Mouse (Mus musculus) forebrain, embryonic 16.5 days (tissue): ENCODE results near the gene Pabpn1. TPM values are rescaled to one million over a fixed set of nuclear protein-coding genes. Genes with fewer than 3 reads are reported as not detected.
"Not testable (repeated sequence)": the region's sequence is repeated elsewhere in the genome, so short reads cannot be mapped to it uniquely, and the experiment has no call there.

Source experiments
- ATAC-seq: fragments of 200-750 bp; cut with Nextera tagmentation; 2 replicates; pipeline ENCODE4 v1.8.0; 2017; ENCODE audit warnings: mild to moderate bottlenecking, moderate library complexity
- H3K27ac ChIP-seq: fragments of 300-500 bp; sonication (generic); 2 replicates; pipeline ENCODE4 v1.5.1; 2014; ENCODE audit warnings: low read length, control low read depth
- H3K27me3 ChIP-seq: fragments of 300-500 bp; sonication (generic); replicated peaks from 2 replicates; pipeline ENCODE4 v1.6.1; 2014; ENCODE audit warnings: low read length; ENCODE audit not compliant: control insufficient read depth, insufficient read depth
- H3K36me3 ChIP-seq: fragments of 300-500 bp; sonication (generic); 2 replicates; pipeline ENCODE4 v1.6.1; 2014; ENCODE audit not compliant: control insufficient read depth, insufficient read depth
- H3K4me1 ChIP-seq: fragments of 300-500 bp; sonication (generic); replicated peaks from 2 replicates; pipeline ENCODE4 v1.6.1; 2014; ENCODE audit warnings: low read length; ENCODE audit not compliant: control insufficient read depth, insufficient read depth
- H3K4me2 ChIP-seq: fragments of 300-500 bp; sonication (generic); 2 replicates; pipeline ENCODE4 v1.6.1; 2014; ENCODE audit warnings: mild to moderate bottlenecking, low read length, control low read depth
- H3K4me3 ChIP-seq: fragments of 300-500 bp; sonication (generic); replicated peaks from 2 replicates; pipeline ENCODE4 v1.5.1; 2014; ENCODE audit warnings: mild to moderate bottlenecking, low read length, control low read depth
- H3K9ac ChIP-seq: fragments of 300-500 bp; sonication (generic); replicated peaks from 2 replicates; pipeline ENCODE4 v1.6.1; 2014; ENCODE audit warnings: low read depth, low read length, control low read depth
- H3K9me3 ChIP-seq: fragments of 300-500 bp; sonication (generic); 2 replicates; pipeline ENCODE4 v1.6.1; 2016; ENCODE audit warnings: low read length; ENCODE audit not compliant: control insufficient read depth
- WGBS: fragments of 180-500 bp; shearing (Covaris S2); extraction: QIAGEN DNeasy Blood & Tissue Kit; methylation state at CpG from one replicate; pipeline ENCODE4 v1.1.7; 2014; 5-methylcytosine and 5-hydroxymethylcytosine counted together
- polyA plus RNA-seq: library from polyadenylated mRNA; unstranded; fragments of >200 nt; fragmentation: Nextera tagmentation; extraction: Ambion mirVana; gene quantifications from 2 replicates; pipeline ENCODE4 v1.2.1, GENCODE M21; 2015

Gene Pabpn1
- polyA plus RNA-seq, 1 experiment from 2014 or later = 150 TPM

DNA sequence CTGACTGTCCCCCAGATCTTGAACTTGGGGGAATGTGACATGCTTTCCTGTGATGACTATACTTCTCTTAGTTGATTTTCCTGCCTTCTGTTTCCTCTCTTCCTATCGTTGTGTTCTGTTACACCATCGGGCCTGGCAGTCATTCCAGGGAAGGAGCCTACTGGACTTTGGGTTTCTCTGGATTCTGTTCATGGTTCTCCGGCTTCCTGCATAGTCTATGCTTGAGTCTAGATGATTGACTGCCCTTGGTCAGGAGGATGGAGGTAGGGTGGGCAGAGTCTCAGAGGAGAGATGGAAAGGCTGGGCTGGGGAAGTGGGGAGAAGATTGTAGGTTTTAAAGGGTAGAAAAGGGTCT is 47.9 kb downstream of the Pabpn1 start:
- 87% methylated on average over 3 of the region's 3 CpGs for WGBS
- Histone ChIP-seq H3K4me3 (no peak overlapping the region), H3K36me3 (no peaks in the 10 kb centered on the region), H3K4me2 (no peak overlapping the region), H3K4me1 (peaks cover 3% of the 10 kb centered on the region; the same call in 1 of the 2 replicates), H3K27ac (no peak overlapping the region), H3K9ac (no peak overlapping the region), H3K27me3 (no peaks in the 10 kb centered on the region), H3K9me3 (no peaks in the 10 kb centered on the region)
- ATAC-seq = no peak

DNA sequence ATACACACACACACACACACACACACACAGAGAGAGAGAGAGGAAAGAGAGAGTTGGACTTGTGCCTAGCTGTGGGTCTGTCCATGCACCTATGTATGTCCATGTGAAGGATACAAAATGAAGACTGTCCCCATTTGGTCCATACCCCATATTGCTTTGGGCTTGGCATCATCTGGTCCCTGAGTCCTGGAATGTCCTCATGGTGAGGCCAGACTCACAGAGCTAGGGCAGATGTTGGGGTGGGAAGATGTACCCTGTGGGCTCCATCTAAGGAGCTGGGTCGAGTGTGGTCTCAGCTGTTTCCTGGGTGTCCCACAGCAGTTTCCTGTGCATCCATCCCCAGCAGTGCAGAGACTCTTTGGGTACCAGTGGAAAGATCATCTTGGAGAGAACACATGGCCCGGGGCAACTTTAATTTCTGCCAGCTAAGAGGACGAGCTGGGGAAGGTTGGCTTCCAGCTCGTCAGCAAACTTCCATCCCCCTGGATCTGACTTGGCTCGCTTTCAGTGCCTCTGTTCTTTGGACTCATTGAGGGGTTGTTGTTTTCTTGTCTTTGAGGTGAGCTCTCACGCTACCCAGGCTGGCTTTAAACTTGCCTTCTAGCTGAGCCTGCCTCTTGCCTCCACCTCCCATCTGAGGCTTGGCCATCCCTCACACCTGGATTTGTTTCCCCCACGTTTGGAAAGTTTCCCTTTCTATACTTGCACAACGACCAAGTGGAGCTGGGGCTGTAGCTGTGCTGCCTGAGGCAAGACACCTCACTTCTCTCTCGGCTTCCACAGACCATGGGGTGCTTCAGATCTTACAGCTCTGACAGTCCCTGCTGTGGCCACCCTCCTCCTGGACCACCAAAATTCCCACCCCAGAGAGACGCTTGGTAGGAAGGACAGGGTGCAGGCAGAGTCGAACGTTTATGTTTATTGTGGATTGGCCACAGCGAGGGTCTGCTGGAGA is 49.0 kb downstream of the Pabpn1 start:
- H3K4me1 ChIP-seq = no peaks in the 10 kb centered on the region
- H3K36me3 ChIP-seq = no peaks in the 10 kb centered on the region
- no peak for ATAC-seq
- H3K4me3 ChIP-seq = no peak overlapping the region
- no peak overlapping the region for H3K27ac ChIP-seq
- no peaks in the 10 kb centered on the region for H3K27me3 ChIP-seq
- H3K9me3 ChIP-seq = no peaks in the 10 kb centered on the region
- 63% methylated on average over 13 of the region's 13 CpGs for WGBS
- H3K9ac ChIP-seq = no peak overlapping the region
- H3K4me2 ChIP-seq = no peak overlapping the region

DNA sequence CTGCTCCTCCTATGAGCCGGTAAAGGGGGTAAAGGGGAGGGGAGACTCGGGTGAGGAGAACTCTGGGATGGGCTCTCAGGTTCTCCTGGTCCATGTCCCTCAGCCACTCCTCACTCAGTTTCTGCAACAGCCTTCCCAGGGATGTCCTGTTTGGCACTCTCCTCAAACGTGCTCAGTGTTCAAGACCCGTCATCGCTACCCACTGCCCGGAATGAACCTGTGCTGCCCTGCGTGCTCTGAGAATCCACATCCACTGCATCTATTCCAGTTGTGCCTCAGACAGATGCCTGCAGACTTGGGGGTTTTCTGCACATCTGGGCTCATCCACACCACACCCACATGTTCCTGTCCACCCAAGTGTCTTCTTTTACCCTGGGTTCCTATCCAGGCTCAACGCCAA is 50.2 kb downstream of the Pabpn1 start:
- Histone ChIP-seq H3K4me2 (no peak overlapping the region), H3K4me1 (no peaks in the 10 kb centered on the region), H3K4me3 (no peak overlapping the region), H3K27ac (no peak overlapping the region), H3K9ac (no peak overlapping the region), H3K27me3 (no peaks in the 10 kb centered on the region), H3K9me3 (no peaks in the 10 kb centered on the region), H3K36me3 (no peaks in the 10 kb centered on the region)
- 85% methylated on average over 8 of the region's 8 CpGs for WGBS
- no peak for ATAC-seq

DNA sequence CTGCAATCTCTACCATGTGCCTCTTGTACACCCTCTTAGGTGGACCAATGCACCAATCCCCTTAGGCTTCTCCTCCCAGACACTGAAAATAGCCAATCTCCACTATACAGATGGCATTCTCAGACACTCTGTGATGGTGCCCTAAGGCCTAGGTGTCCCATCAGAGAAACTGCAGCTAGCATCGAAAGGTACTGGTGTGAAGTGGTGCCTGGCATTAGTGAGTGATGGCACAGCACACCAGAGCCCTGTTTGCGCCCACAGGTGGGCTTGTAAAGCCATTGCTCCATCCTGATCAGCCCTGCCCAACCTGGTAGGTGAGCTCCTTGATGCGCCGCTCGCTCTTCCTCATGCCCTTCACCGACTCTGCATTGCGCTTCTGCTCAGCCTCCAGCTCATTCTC is 51.7 kb downstream of the Pabpn1 start:
- Histone ChIP-seq H3K9ac (no peak overlapping the region), H3K27ac (no peak overlapping the region), H3K4me2 (no peak overlapping the region), H3K27me3 (no peaks in the 10 kb centered on the region), H3K9me3 (no peaks in the 10 kb centered on the region), H3K4me3 (no peak overlapping the region), H3K36me3 (no peaks in the 10 kb centered on the region), H3K4me1 (no peaks in the 10 kb centered on the region)
- no peak for ATAC-seq
- 95% methylated on average over 7 of the region's 7 CpGs for WGBS

DNA sequence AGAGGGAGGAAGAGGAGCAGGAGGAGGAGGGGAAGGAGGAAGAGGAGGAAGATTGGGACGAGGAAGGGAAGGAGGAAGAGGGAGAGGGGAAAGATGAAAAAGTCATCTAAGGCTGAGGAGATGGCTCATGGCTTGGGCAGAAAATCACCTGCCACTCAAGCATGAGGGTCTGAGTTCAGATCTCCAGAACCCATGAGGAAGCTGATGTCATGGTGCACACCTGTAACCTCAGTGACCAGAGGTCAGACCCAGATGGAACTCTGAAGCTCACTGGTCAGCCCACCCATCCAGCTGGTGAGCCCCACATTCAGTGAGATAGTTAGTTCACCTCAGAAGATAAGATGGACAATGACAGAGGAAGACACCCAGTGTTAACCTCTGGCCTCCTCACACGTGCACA is 52.6 kb downstream of the Pabpn1 start:
- no peak overlapping the region for H3K4me2 ChIP-seq
- H3K27me3 ChIP-seq = no peaks in the 10 kb centered on the region
- no peaks in the 10 kb centered on the region for H3K36me3 ChIP-seq
- no peak overlapping the region for H3K27ac ChIP-seq
- no peaks in the 10 kb centered on the region for H3K4me1 ChIP-seq
- no peak overlapping the region for H3K9ac ChIP-seq
- H3K4me3 ChIP-seq = no peak overlapping the region
- ATAC-seq = no peak
- H3K9me3 ChIP-seq = no peaks in the 10 kb centered on the region
- WGBS = 77% methylated on average over 2 of the region's 2 CpGs

DNA sequence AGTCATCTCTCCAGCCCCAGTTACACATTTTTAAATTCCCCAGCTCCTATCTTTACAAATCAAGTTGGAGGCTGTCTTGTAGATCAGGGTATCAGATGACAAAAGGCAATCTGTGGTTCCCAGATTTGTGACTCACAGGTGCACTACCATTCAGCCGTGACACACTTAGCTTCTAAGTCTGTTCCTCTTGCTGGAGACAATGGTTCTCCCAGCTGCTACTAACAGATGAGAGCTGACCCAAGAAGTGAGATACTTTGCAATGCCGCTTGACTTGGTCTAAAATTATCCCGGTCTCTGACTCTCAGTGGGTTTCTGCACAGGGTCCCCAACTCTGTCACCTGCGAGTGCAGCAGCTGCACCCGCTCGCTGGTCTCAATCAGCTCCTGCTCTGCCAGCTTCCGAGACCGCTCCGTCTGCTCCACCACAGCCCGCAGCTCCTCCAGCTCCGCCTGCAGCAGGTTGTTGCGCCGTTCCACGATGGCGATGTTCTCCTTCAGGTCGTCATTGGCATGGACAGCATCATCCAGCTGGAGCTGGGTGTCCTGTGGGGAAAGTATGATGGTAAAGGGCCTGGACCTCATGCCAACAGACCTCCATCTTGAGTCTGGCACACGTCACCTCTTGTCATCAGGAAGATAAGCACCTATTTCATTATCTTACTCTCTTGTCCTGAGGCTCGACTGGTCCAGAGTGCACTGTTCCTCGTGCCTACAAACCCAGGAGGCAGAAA is 53.8 kb downstream of the Pabpn1 start:
- Histone ChIP-seq H3K9ac (no peak overlapping the region), H3K27ac (no peak overlapping the region), H3K4me3 (no peak overlapping the region), H3K9me3 (no peaks in the 10 kb centered on the region), H3K36me3 (no peaks in the 10 kb centered on the region), H3K4me1 (no peaks in the 10 kb centered on the region), H3K4me2 (no peak overlapping the region), H3K27me3 (no peaks in the 10 kb centered on the region)
- no peak for ATAC-seq
- WGBS = 87% methylated on average over 19 of the region's 19 CpGs

DNA sequence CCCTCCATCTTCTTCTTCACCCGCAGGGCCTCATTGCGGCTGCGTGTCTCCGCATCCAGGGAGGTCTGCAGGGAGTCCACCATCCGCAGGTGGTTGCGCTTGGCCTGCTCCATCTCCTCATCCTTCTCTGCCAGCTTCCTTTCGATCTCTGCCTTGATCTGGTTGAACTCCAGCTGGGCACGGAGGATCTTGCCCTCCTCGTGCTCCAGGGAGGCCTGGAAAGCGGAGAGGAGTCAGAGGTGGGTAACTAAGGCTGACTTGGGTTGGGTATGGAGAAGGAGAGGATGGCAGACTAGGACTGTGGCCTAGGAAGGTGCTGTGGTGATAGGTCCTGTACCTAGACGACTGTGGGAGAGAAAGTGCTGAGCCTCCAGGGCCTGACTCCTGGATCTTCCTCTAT is 54.7 kb downstream of the Pabpn1 start:
- H3K27me3 ChIP-seq, H3K9me3 ChIP-seq, H3K4me2 ChIP-seq, ATAC-seq, H3K4me1 ChIP-seq, H3K36me3 ChIP-seq, H3K4me3 ChIP-seq, H3K9ac ChIP-seq, H3K27ac ChIP-seq: not testable (repeated sequence)
- WGBS = 91% methylated on average over 10 of the region's 11 CpGs

Other genes with a start within 250 kb of the Pabpn1 start
- gene 1700123O20Rik, start 206.3 kb upstream of the Pabpn1 start, polyA plus RNA-seq = 72.8 and 76.3 TPM in 2 replicates
- gene Acin1, start 205.6 kb upstream of the Pabpn1 start, polyA plus RNA-seq = 141 and 150 TPM in 2 replicates
- gene Gm29776, start 193.7 kb upstream of the Pabpn1 start, polyA plus RNA-seq = 0.14 and 0.16 TPM in 2 replicates
- not detected in 2 replicates for gene Cebpe, start 180.3 kb upstream of the Pabpn1 start, polyA plus RNA-seq
- gene Slc7a8, start 110.6 kb upstream of the Pabpn1 start, polyA plus RNA-seq = 8.7 and 8.9 TPM in 2 replicates
- gene Rnf212b, start 78.4 kb upstream of the Pabpn1 start, polyA plus RNA-seq = not detected in 2 replicates
- gene Homez, start 21.5 kb upstream of the Pabpn1 start, polyA plus RNA-seq = 12.1 and 13.4 TPM in 2 replicates
- 1.7 and 2.6 TPM in 2 replicates for gene Ppp1r3e, start 14.9 kb upstream of the Pabpn1 start, polyA plus RNA-seq
- gene Bcl2l2, start 9.1 kb upstream of the Pabpn1 start, polyA plus RNA-seq = 3.5 TPM in 2 replicates
- not detected in 2 replicates for gene Gm20521, start 9.1 kb upstream of the Pabpn1 start, polyA plus RNA-seq
- gene Slc22a17, start 20.6 kb downstream of the Pabpn1 start, polyA plus RNA-seq = 128 and 185 TPM in 2 replicates
- 24.2 and 28.7 TPM in 2 replicates for gene Efs, start 33.6 kb downstream of the Pabpn1 start, polyA plus RNA-seq
- gene Il25, start 40.2 kb downstream of the Pabpn1 start, polyA plus RNA-seq = 0.46 and 0.53 TPM in 2 replicates
- 3.7 and 4.0 TPM in 2 replicates for gene Cmtm5, start 43.8 kb downstream of the Pabpn1 start, polyA plus RNA-seq
- 0.65 and 0.99 TPM in 2 replicates for gene Myh6, start 74.4 kb downstream of the Pabpn1 start, polyA plus RNA-seq
- gene Gm17428, start 84.4 kb downstream of the Pabpn1 start, polyA plus RNA-seq = not detected in 2 replicates
- 6.9 and 7.4 TPM in 2 replicates for gene Myh7, start 102.1 kb downstream of the Pabpn1 start, polyA plus RNA-seq
- gene Ngdn, start 123.0 kb downstream of the Pabpn1 start, polyA plus RNA-seq = 58.8 and 61.2 TPM in 2 replicates
- 21.5 and 32.9 TPM in 2 replicates for gene Zfhx2, start 199.8 kb downstream of the Pabpn1 start, polyA plus RNA-seq
- 55.2 and 56.6 TPM in 2 replicates for gene Thtpa, start 202.3 kb downstream of the Pabpn1 start, polyA plus RNA-seq
- gene Ap1g2, start 214.1 kb downstream of the Pabpn1 start, polyA plus RNA-seq = 13.3 and 16.5 TPM in 2 replicates
- gene Jph4, start 224.4 kb downstream of the Pabpn1 start, polyA plus RNA-seq = 33.6 and 45.1 TPM in 2 replicates